Mouse (Mus musculus) bone marrow, adult 2 months (tissue): ENCODE measurements around the gene Sema3a.

Source experiments
- CTCF ChIP-seq: fragments of 200-500 bp; IDR thresholded peaks from 2 replicates; pipeline ENCODE4 v1.5.1; 2011; ENCODE audit warnings: low read length, control low read depth; ENCODE audit not compliant: control insufficient read depth, insufficient read depth
- POLR2A ChIP-seq: fragments of 200-500 bp; IDR thresholded peaks from 2 replicates; pipeline ENCODE4 v1.6.1; 2011; ENCODE audit warnings: low read depth, mild to moderate bottlenecking, control low read depth, low read length, borderline replicate concordance; ENCODE audit not compliant: control insufficient read depth

DNA sequence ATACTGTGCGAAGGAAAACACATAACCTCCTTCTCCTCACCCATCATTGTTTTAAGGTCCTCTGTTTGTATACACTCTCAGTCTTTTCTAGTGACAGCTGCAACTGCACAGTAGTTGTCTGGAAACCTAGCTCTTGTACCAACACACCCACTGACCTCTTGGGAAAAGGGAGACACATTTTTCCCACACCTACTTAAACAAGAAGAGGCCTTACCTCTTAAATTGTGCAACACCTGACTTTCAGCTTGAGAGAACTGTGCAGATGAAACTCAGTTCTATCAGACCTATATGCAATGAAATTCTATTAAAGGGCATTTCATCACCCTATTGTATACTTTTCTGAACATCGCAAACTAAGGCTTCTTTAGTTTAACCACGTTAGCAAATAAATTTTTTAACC lies 262.5 kb downstream of the Sema3a start:
- TF ChIP-seq CTCF (no peak), POLR2A (no peak)
